Mouse (Mus musculus) testis, adult 2 months (tissue): ENCODE measurements at regions not wholly inside any gene's neighbourhood (a gene's known extent, or its start where the extent isn't known, plus 50 kb on each side); places are given as distances from the start of the nearest gene placed in this dataset.

Experiments used
- CTCF ChIP-seq: fragments of 200-500 bp; IDR thresholded peaks from 2 replicates; pipeline ENCODE4 v1.5.1; 2012; ENCODE audit warnings: low read depth, mild to moderate bottlenecking, inconsistent platforms, low read length, moderate library complexity; ENCODE audit not compliant: control insufficient read depth, insufficient read depth, insufficient replicate concordance
- POLR2A ChIP-seq: fragments of 200-500 bp; IDR thresholded peaks from 2 replicates; pipeline ENCODE4 v1.6.1; 2012; ENCODE audit warnings: low read depth, mild to moderate bottlenecking, inconsistent platforms, low read length, moderate library complexity; ENCODE audit not compliant: control insufficient read depth

DNA sequence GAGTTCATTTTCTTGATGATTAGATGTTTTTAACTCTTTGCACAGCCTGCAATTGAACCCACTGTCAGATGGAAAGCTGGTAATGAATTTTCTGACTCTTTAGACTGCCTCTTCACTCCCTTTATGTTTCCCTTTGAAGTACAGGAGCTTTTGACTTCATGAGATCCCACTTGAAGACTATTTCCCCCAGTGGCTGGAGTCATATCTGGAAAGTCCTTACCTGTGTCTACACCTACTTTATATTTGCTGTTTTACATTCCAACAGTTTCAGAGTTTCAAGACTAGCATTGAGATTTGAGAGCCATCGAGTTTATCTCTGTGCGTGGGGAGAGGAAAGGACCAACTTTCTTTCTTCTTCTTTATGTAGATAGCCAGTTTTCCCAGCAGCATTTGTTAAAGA is 71.3 kb upstream of the Snx19 start:
- TF ChIP-seq POLR2A: no peak
- TF ChIP-seq CTCF: no peak
